Mouse (Mus musculus): ENCODE data around the gene Eif3l. TPM values are rescaled to one million over a fixed set of nuclear protein-coding genes. Genes with fewer than 3 reads are reported as not detected.

Eif3l gene
- polyA plus RNA-seq, 1 experiment from 2014 or later, result 99.3 TPM

GRCm38 (mm10) chr15:79124331-79124875, 49.4 kb downstream of the Eif3l start:
- Histone ChIP-seq H3K27ac (ENCODE audit: low read length) (no peak overlapping the region), H3K4me3 (ENCODE audit: low read depth, low read length) (no peak overlapping the region), H3K9ac (replicated peaks; ENCODE audit: low read depth) (no peak overlapping the region), H3K9me3 (ENCODE audit: low read length) (no peaks in the 10 kb centered on the region), H3K36me3 (ENCODE audit: insufficient read depth, low read length) (peaks cover 38% of the 10 kb centered on the region), H3K4me1 (ENCODE audit: insufficient read depth, low read depth, low read length) (no peaks in the 10 kb centered on the region), H3K4me2 (replicated peaks; ENCODE audit: low read depth, low read length) (no peak overlapping the region), H3K27me3 (replicated peaks; ENCODE audit: insufficient read depth, low read length) (no peaks in the 10 kb centered on the region)
- DNase-seq (ENCODE audit: low spot score) (no peak), ATAC-seq (no peak)
- WGBS, result 77% methylated on average over 10 of the region's 10 CpGs
- TF ChIP-seq CTCF (IDR thresholded peaks at IDR 0.05), result no peak
- TF ChIP-seq EP300 (IDR thresholded peaks at IDR 0.05), result no peak

- Histone ChIP-seq H3K9ac (replicated peaks; ENCODE audit: low read depth) (no peak overlapping the region), H3K27me3 (replicated peaks; ENCODE audit: insufficient read depth, low read length) (no peaks in the 10 kb centered on the region), H3K36me3 (ENCODE audit: insufficient read depth, low read length) (peaks cover 50% of the 10 kb centered on the region), H3K27ac (ENCODE audit: low read length) (no peak overlapping the region), H3K4me3 (ENCODE audit: low read depth, low read length) (no peak overlapping the region), H3K9me3 (ENCODE audit: low read length) (no peaks in the 10 kb centered on the region), H3K4me1 (ENCODE audit: insufficient read depth, low read depth, low read length) (peaks cover 6% of the 10 kb centered on the region; the same call in 1 of the 2 replicates), H3K4me2 (replicated peaks; ENCODE audit: low read depth, low read length) (no peak overlapping the region)
- ATAC-seq (no peak), DNase-seq (ENCODE audit: low spot score) (peak; percentile 48)
- TF ChIP-seq EP300 (IDR thresholded peaks at IDR 0.05), result no peak
- peak; percentile 86 for TF ChIP-seq CTCF (IDR thresholded peaks at IDR 0.05)
- 80% methylated on average over 13 of the region's 13 CpGs for WGBS
These were observed 51.4 kb downstream of the Eif3l start for GRCm38 (mm10) chr15:79126217-79126932.

- Histone ChIP-seq H3K4me2 (replicated peaks; ENCODE audit: low read depth, low read length) (no peak overlapping the region), H3K9me3 (ENCODE audit: low read length) (no peaks in the 10 kb centered on the region), H3K27ac (ENCODE audit: low read length) (no peak overlapping the region), H3K9ac (replicated peaks; ENCODE audit: low read depth) (no peak overlapping the region), H3K36me3 (ENCODE audit: insufficient read depth, low read length) (peaks cover 50% of the 10 kb centered on the region), H3K4me1 (ENCODE audit: insufficient read depth, low read depth, low read length) (peaks cover 10% of the 10 kb centered on the region), H3K4me3 (ENCODE audit: low read depth, low read length) (no peak overlapping the region), H3K27me3 (replicated peaks; ENCODE audit: insufficient read depth, low read length) (no peaks in the 10 kb centered on the region)
- DNase-seq (ENCODE audit: low spot score), result no peak
- TF ChIP-seq EP300 (IDR thresholded peaks at IDR 0.05) (no peak), CTCF (IDR thresholded peaks at IDR 0.05) (no peak)
- 94% methylated on average over 12 of the region's 12 CpGs for WGBS
- no peak for ATAC-seq
These were observed 52.1 kb downstream of the Eif3l start for GRCm38 (mm10) chr15:79127101-79127500.

- Histone ChIP-seq H3K9ac (replicated peaks; ENCODE audit: low read depth) (no peak overlapping the region), H3K27ac (ENCODE audit: low read length) (no peak overlapping the region), H3K9me3 (ENCODE audit: low read length) (no peaks in the 10 kb centered on the region), H3K4me1 (ENCODE audit: insufficient read depth, low read depth, low read length) (peaks cover 14% of the 10 kb centered on the region), H3K27me3 (replicated peaks; ENCODE audit: insufficient read depth, low read length) (no peaks in the 10 kb centered on the region), H3K4me3 (ENCODE audit: low read depth, low read length) (no peak overlapping the region), H3K36me3 (ENCODE audit: insufficient read depth, low read length) (peaks cover 39% of the 10 kb centered on the region), H3K4me2 (replicated peaks; ENCODE audit: low read depth, low read length) (no peak overlapping the region)
- TF ChIP-seq CTCF (IDR thresholded peaks at IDR 0.05) (peak; percentile 67), EP300 (IDR thresholded peaks at IDR 0.05) (no peak)
- DNase-seq (ENCODE audit: low spot score) (no peak), ATAC-seq (no peak)
- 94% methylated on average over 5 of the region's 5 CpGs for WGBS
These were observed 53.2 kb downstream of the Eif3l start for GRCm38 (mm10) chr15:79128208-79128607.

GRCm38 (mm10) chr15:79129311-79129710, 54.3 kb downstream of the Eif3l start:
- no peak for DNase-seq (ENCODE audit: low spot score)
- no peak overlapping the region for H3K4me2 ChIP-seq (replicated peaks; ENCODE audit: low read depth, low read length)
- WGBS, result 71% methylated on average over 7 of the region's 7 CpGs

GRCm38 (mm10) chr15:79130782-79131181, 55.8 kb downstream of the Eif3l start:
- no peak for TF ChIP-seq CTCF (IDR thresholded peaks at IDR 0.05)
- TF ChIP-seq EP300 (IDR thresholded peaks at IDR 0.05), result no peak
- Histone ChIP-seq H3K36me3 (ENCODE audit: insufficient read depth, low read length) (peaks cover 26% of the 10 kb centered on the region), H3K27me3 (replicated peaks; ENCODE audit: insufficient read depth, low read length) (no peaks in the 10 kb centered on the region), H3K4me3 (ENCODE audit: low read depth, low read length) (no peak overlapping the region), H3K9ac (replicated peaks; ENCODE audit: low read depth) (no peak overlapping the region), H3K4me1 (ENCODE audit: insufficient read depth, low read depth, low read length) (peaks cover 14% of the 10 kb centered on the region), H3K4me2 (replicated peaks; ENCODE audit: low read depth, low read length) (no peak overlapping the region), H3K27ac (ENCODE audit: low read length) (peak overlapping the region; percentile 91), H3K9me3 (ENCODE audit: low read length) (no peaks in the 10 kb centered on the region)
- DNase-seq (ENCODE audit: low spot score) (peak; percentile 85), ATAC-seq (peak; percentile 48)
- 61% methylated on average over 10 of the region's 10 CpGs for WGBS

More at GRCm38 (mm10) chr15:79129311-79129710, 54.3 kb downstream of the Eif3l start:
- H3K27me3 ChIP-seq (replicated peaks; ENCODE audit: insufficient read depth, low read length), result no peaks in the 10 kb centered on the region
- no peak overlapping the region for H3K4me3 ChIP-seq (ENCODE audit: low read depth, low read length)
- TF ChIP-seq EP300 (IDR thresholded peaks at IDR 0.05) (no peak), CTCF (IDR thresholded peaks at IDR 0.05) (no peak)
- H3K4me1 ChIP-seq (ENCODE audit: insufficient read depth, low read depth, low read length), result peaks cover 14% of the 10 kb centered on the region
- H3K9me3 ChIP-seq (ENCODE audit: low read length), result no peaks in the 10 kb centered on the region
- H3K27ac ChIP-seq (ENCODE audit: low read length), result no peak overlapping the region
- no peak overlapping the region for H3K9ac ChIP-seq (replicated peaks; ENCODE audit: low read depth)
- ATAC-seq, result no peak
- peaks cover 33% of the 10 kb centered on the region for H3K36me3 ChIP-seq (ENCODE audit: insufficient read depth, low read length)

Data from lung, postnatal 0 days (tissue).